Comparison of ENCODE assay signal across 27 mouse cellular contexts in the genomic region with DNA sequence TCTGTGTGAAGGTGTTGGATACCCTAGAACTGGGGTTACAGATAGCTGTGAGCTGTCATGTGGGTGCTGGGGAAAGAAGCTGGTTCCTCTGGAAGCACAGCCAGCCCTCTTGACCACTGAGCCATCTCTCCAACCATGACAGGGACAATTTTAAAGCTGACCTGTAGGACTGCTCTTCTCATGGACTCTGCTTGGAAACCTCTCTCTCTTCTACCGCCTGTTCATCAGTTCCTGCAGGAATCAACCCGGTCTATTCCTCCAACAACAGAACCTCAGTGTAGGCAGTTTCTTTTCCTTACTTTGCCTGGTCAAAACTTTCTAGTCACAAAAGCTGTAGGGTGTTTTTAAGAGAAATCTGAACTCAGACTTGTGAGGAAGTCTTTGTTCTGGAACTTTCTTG. TPM values are rescaled to one million over a fixed set of nuclear protein-coding genes. Genes with fewer than 3 reads are reported as not detected.
DNase-seq lines count a peak whose midpoint lies in the region; ATAC-seq and TF ChIP-seq lines count a peak whose summit lies in the region.
"Had no signal": no experiment of that assay in that cellular context is flagged by ENCODE, and none has a peak within 500 bp of the region (broad histone marks: within the 10 kb centered on the region; RNA-seq: fewer than 3 reads in every experiment).

No protein-coding gene starts in this region.

- H3K36me3 ChIP-seq in liver, adult 2 months (ENCODE audit: control insufficient read depth, insufficient read depth, low read length): peaks cover 6% of the 10 kb centered on the region
- H3K36me3 ChIP-seq in liver, embryonic 12.5 days: no peaks in the 10 kb centered on the region
- no peaks in the 10 kb centered on the region for H3K36me3 ChIP-seq in liver, embryonic 14.5 days (replicated peaks; ENCODE audit: control insufficient read depth, insufficient read depth, low read depth)
- no peaks in the 10 kb centered on the region for H3K36me3 ChIP-seq in liver, embryonic 15.5 days (replicated peaks)
- H3K36me3 ChIP-seq in liver, postnatal 0 days (replicated peaks; ENCODE audit: insufficient read depth, low read length): no peaks in the 10 kb centered on the region
- H3K36me3 ChIP-seq: embryonic facial prominence, embryonic 13.5 days; embryonic facial prominence, embryonic 15.5 days; forebrain, embryonic 10.5 days; forebrain, embryonic 12.5 days; G1E had no signal

- ATAC-seq in liver, embryonic 12.5 days: no peak
- ATAC-seq in liver, embryonic 14.5 days (ENCODE audit: insufficient read depth): no peak
- no peak for ATAC-seq in liver, embryonic 15.5 days (ENCODE audit: insufficient read depth)
- ATAC-seq in liver, postnatal 0 days: no peak
- ATAC-seq: activated CD4-positive, CD25-positive, alpha-beta regulatory T cell, adult 4 months; CD4-positive, CD25-positive, alpha-beta regulatory T cell, adult 4 months; forebrain, embryonic 14.5 days; Patski had no signal

- H3K4me2 ChIP-seq in liver, embryonic 12.5 days: no peak overlapping the region
- H3K4me2 ChIP-seq in liver, embryonic 14.5 days (ENCODE audit: low read depth): peak overlapping the region; percentile 34
- H3K4me2 ChIP-seq in liver, embryonic 15.5 days: peak overlapping the region; percentile 29
- H3K4me2 ChIP-seq in liver, postnatal 0 days (ENCODE audit: low read depth, low read length): peak overlapping the region; percentile 54
- H3K4me2 ChIP-seq: embryonic facial prominence, embryonic 13.5 days; embryonic facial prominence, embryonic 15.5 days; forebrain, embryonic 12.5 days had no signal

- no peaks in the 10 kb centered on the region for H3K9me3 ChIP-seq in liver, embryonic 12.5 days (replicated peaks)
- H3K9me3 ChIP-seq in liver, embryonic 14.5 days (ENCODE audit: control insufficient read depth, low read length): no peaks in the 10 kb centered on the region
- no peaks in the 10 kb centered on the region for H3K9me3 ChIP-seq in liver, embryonic 15.5 days (replicated peaks)
- H3K9me3 ChIP-seq in liver, postnatal 0 days (ENCODE audit: low read length): no peaks in the 10 kb centered on the region
- H3K9me3 ChIP-seq: embryonic facial prominence, embryonic 13.5 days; embryonic facial prominence, embryonic 15.5 days; forebrain, embryonic 10.5 days; forebrain, embryonic 12.5 days; G1E had no signal

- peaks cover 27% of the 10 kb centered on the region for H3K4me1 ChIP-seq in liver, adult 2 months (ENCODE audit: control insufficient read depth, insufficient read depth, low read length)
- no peaks in the 10 kb centered on the region for H3K4me1 ChIP-seq in liver, embryonic 12.5 days
- H3K4me1 ChIP-seq in liver, embryonic 14.5 days (replicated peaks; ENCODE audit: control insufficient read depth in 2 of 2, insufficient read depth in 2 of 2, low read length in 1 of 2): 0 out of 4 replicates have a peak, but pooled peaks cover 0 to 2% of the 10 kb centered on the region in 2 experiments
- H3K4me1 ChIP-seq in liver, embryonic 15.5 days (replicated peaks): peaks cover 4% of the 10 kb centered on the region; the same call in 1 of the 2 replicates
- peaks cover 3% of the 10 kb centered on the region; the same call in 1 of the 2 replicates for H3K4me1 ChIP-seq in liver, postnatal 0 days (ENCODE audit: insufficient read depth)
- H3K4me1 ChIP-seq: embryonic facial prominence, embryonic 13.5 days; embryonic facial prominence, embryonic 15.5 days; forebrain, embryonic 10.5 days; forebrain, embryonic 12.5 days had no signal

- H3K4me3 ChIP-seq in liver, adult 2 months (ENCODE audit: insufficient read depth, low read depth, low read length): peak overlapping the region; percentile 88; the same call in 1 of the 2 replicates
- H3K4me3 ChIP-seq in liver, embryonic 12.5 days: no peak overlapping the region
- no peak overlapping the region for H3K4me3 ChIP-seq in liver, embryonic 14.5 days (ENCODE audit: insufficient read depth in 1 of 2, low read depth in 2 of 2, low read length in 2 of 2)
- H3K4me3 ChIP-seq in liver, embryonic 15.5 days (replicated peaks): no peak overlapping the region
- H3K4me3 ChIP-seq in liver, postnatal 0 days (ENCODE audit: low read depth, low read length): no peak overlapping the region
- H3K4me3 ChIP-seq: embryonic facial prominence, embryonic 13.5 days; embryonic facial prominence, embryonic 15.5 days; erythroblast, embryonic 14.5 days; forebrain, embryonic 10.5 days; forebrain, embryonic 12.5 days had no signal

- no peaks in the 10 kb centered on the region for H3K27me3 ChIP-seq in liver, adult 2 months (ENCODE audit: control insufficient read depth, insufficient read depth, low read length)
- H3K27me3 ChIP-seq in liver, embryonic 12.5 days (replicated peaks): no peaks in the 10 kb centered on the region
- no peaks in the 10 kb centered on the region for H3K27me3 ChIP-seq in liver, embryonic 14.5 days (ENCODE audit: control insufficient read depth, insufficient read depth, low read length)
- H3K27me3 ChIP-seq in liver, embryonic 15.5 days: no peaks in the 10 kb centered on the region
- H3K27me3 ChIP-seq in liver, postnatal 0 days (ENCODE audit: insufficient read depth, low read length): no peaks in the 10 kb centered on the region
- H3K27me3 ChIP-seq: CH12.LX; embryonic facial prominence, embryonic 13.5 days; embryonic facial prominence, embryonic 15.5 days; forebrain, embryonic 12.5 days; Patski had no signal

- no peak for TF ChIP-seq POLR2A in liver, adult 2 months (IDR thresholded peaks at IDR 0.05; ENCODE audit: extremely low read depth, insufficient read depth, low read length)

- no peak for TF ChIP-seq CTCF in liver, adult 2 months (IDR thresholded peaks at IDR 0.05; ENCODE audit: low read depth, low read length)
- TF ChIP-seq CTCF in liver, embryonic 14.5 days (IDR thresholded peaks at IDR 0.05; ENCODE audit: low read depth): no peak
- TF ChIP-seq CTCF in liver, postnatal 0 days (IDR thresholded peaks at IDR 0.05; ENCODE audit: low read depth): no peak

- DNase-seq in liver, adult 2 months (ENCODE audit: extremely low read depth, low read depth, low spot score): peak; percentile 57
- DNase-seq in liver, embryonic 14.5 days (ENCODE audit: low read depth in 3 of 3, low spot score in 3 of 3): no peak
- DNase-seq in liver: no peak
- DNase-seq in liver, postnatal 0 days: no peak
- no peak for DNase-seq in heart, adult 8-10 months (ENCODE audit: low spot score)
- DNase-seq: adrenal gland, adult 8-10 months; adrenal gland, postnatal 14 days; adrenal gland, postnatal 36 days; B cell, adult 2 months; cerebellum, adult 11-12 months; cerebellum, adult 2 months; cerebellum, adult 9-10 months; cerebellum, postnatal 10 days; cerebellum, postnatal 25 days had no signal

- peak overlapping the region; percentile 42 for H3K9ac ChIP-seq in liver, adult 2 months (ENCODE audit: low read depth, low read length)
- H3K9ac ChIP-seq in liver, embryonic 12.5 days: no peak overlapping the region
- H3K9ac ChIP-seq in liver, embryonic 14.5 days (replicated peaks): no peak overlapping the region
- no peak overlapping the region for H3K9ac ChIP-seq in liver, embryonic 15.5 days
- no peak overlapping the region for H3K9ac ChIP-seq in liver, postnatal 0 days (replicated peaks)
- H3K9ac ChIP-seq: embryonic facial prominence, embryonic 13.5 days; embryonic facial prominence, embryonic 15.5 days; forebrain, embryonic 12.5 days had no signal

- TF ChIP-seq EP300 in liver, embryonic 14.5 days (IDR thresholded peaks at IDR 0.05; ENCODE audit: low read depth): no peak
- no peak for TF ChIP-seq EP300 in liver, postnatal 0 days (IDR thresholded peaks at IDR 0.05; ENCODE audit: low read depth)

- peaks cover 35% of the 10 kb centered on the region; the same call in 1 of the 2 replicates for H3K79me2 ChIP-seq in liver, adult 2 months (ENCODE audit: control insufficient read depth, insufficient read depth, low read length)

- H3K27ac ChIP-seq in liver, adult 2 months (replicated peaks; ENCODE audit: insufficient read depth, low read depth, low read length): peak overlapping the region; percentile 39
- no peak overlapping the region for H3K27ac ChIP-seq in liver, embryonic 12.5 days
- H3K27ac ChIP-seq in liver, embryonic 14.5 days: no peak overlapping the region
- H3K27ac ChIP-seq in liver, embryonic 15.5 days (replicated peaks): no peak overlapping the region
- no peak overlapping the region for H3K27ac ChIP-seq in liver, postnatal 0 days (ENCODE audit: low read depth)
- H3K27ac ChIP-seq: embryonic facial prominence, embryonic 13.5 days; embryonic facial prominence, embryonic 15.5 days; forebrain, embryonic 10.5 days; forebrain, embryonic 12.5 days had no signal

- WGBS in liver, adult 2 months: 28% methylated on average over 2 of the region's 2 CpGs
- WGBS in liver, embryonic 12.5 days (ENCODE audit: insufficient replicate concordance): 68% methylated on average over 2 of the region's 2 CpGs
- WGBS in liver, embryonic 14.5 days (ENCODE audit: insufficient replicate concordance): 62% methylated on average over 2 of the region's 2 CpGs
- WGBS in liver, embryonic 15.5 days (ENCODE audit: insufficient replicate concordance): 50% methylated on average over 2 of the region's 2 CpGs
- WGBS in liver, postnatal 0 days (ENCODE audit: insufficient replicate concordance): 81% methylated on average over 2 of the region's 2 CpGs

RNA-seq across cellular contexts. Expression of gene Adra1b, which starts 1.3 kb away (rescaled TPM):
- 21.6 and 25.6 TPM in 2 replicates for total RNA-seq in liver, adult 2 months (2014; rRNA removed)
- 176 and 191 TPM in 2 replicates for polyA plus RNA-seq in liver, adult 2 months (2012; rRNA removed)
- polyA plus RNA-seq in liver, embryonic 12.5 days (2016; fragmentation: Nextera tagmentation; extraction: Ambion mirVana): 2.4 TPM in 2 replicates
- polyA plus RNA-seq in liver, embryonic 14.5 days (2012; rRNA removed): 8.3 and 9.7 TPM in 2 replicates
- 1.7 and 2.1 TPM in 2 replicates for polyA plus RNA-seq in liver, embryonic 14.5 days (2014; fragmentation: Nextera tagmentation; extraction: Ambion mirVana)
- polyA plus RNA-seq in liver, embryonic 15.5 days (2015; fragmentation: Nextera tagmentation; extraction: Ambion mirVana): 5.8 and 7.2 TPM in 2 replicates
- polyA plus RNA-seq in liver, postnatal 0 days (2015; fragmentation: Nextera tagmentation; extraction: Ambion mirVana): 6.4 and 6.6 TPM in 2 replicates
- 10 to 100 TPM; 37.6 to 48.8 (median 44.3) TPM for total RNA-seq in heart, adult 8-10 months (2022)
- total RNA-seq: CH12.LX had no signal
- polyA plus RNA-seq: activated CD4-positive, CD25-positive, alpha-beta regulatory T cell, adult 4 months; CD4-positive, CD25-positive, alpha-beta regulatory T cell, adult 4 months; erythroblast, embryonic 14.5 days; G1E had no signal

Comparison
In these comparisons a context has a peak if more than half of its experiments do, and no peak if none do; other contexts are left out.
1. RNA of gene Adra1b, which starts 1.3 kb away (polyA plus RNA-seq): 176 to 191 TPM in liver, adult 2 months; 1.7 to 9.7 TPM in liver, embryonic 14.5 days, 6.4 to 6.6 TPM in liver, postnatal 0 days, 5.8 to 7.2 TPM in liver, embryonic 15.5 days and 2.4 TPM in liver, embryonic 12.5 days; every median in the first group is over 10 times any median in the second.